Mouse (Mus musculus) gastrocnemius, adult 8-10 months (tissue): Measurements from ENCODE around the gene Hspb7. TPM values are rescaled to one million over a fixed set of nuclear protein-coding genes. Genes with fewer than 3 reads are reported as not detected.

Experiments used
- DNase-seq, 2 experiments: peaks; one replicate each; pipeline ENCODE4 v3.0.0; 2022; ENCODE audit warnings: low spot score in 2 of 2
- total RNA-seq, 4 experiments: library from RNA; stranded (reverse); gene quantifications; 2 replicates each; pipeline ENCODE4 v1.2.4; 2022

The Hspb7 gene
- total RNA-seq, 4 experiments from 2014 or later: 243 to 314 (median 275) TPM

GRCm38 (mm10) chr4:141419398-141420191 lies 984 bp upstream of the Hspb7 start:
- DNase-seq: no peak

DNA sequence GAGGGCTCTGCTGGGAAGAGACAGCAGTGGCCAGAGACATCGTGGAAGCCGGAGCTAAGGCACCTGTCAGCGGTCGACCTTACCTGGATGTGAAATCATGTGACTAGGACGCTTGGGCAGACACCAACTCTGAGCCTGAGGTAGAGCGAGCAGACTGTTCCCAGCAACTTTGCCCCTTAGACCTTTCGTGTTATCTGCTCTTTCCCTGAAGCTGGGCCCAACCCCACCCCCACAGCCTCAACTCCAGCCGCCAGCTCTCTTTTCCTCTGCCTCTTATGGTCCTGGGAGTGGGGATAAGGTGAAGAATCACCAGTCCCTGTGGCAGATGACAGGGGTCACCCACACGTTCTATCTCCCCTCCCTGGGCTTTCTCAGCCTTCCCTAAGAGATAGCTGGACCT lies 307 bp downstream of the Hspb7 start:
- DNase-seq: no peak

- DNase-seq: peak; percentile 64 to 78
Measured at GRCm38 (mm10) chr4:141421423-141421822, 844 bp downstream of the Hspb7 start.

- DNase-seq: no peak
Measured at GRCm38 (mm10) chr4:141422841-141423240, 2.3 kb downstream of the Hspb7 start.

GRCm38 (mm10) chr4:141423288-141423687 lies 2.7 kb downstream of the Hspb7 start:
- no peak for DNase-seq

GRCm38 (mm10) chr4:141423691-141424431 lies 3.3 kb downstream of the Hspb7 start:
- no peak for DNase-seq

DNA sequence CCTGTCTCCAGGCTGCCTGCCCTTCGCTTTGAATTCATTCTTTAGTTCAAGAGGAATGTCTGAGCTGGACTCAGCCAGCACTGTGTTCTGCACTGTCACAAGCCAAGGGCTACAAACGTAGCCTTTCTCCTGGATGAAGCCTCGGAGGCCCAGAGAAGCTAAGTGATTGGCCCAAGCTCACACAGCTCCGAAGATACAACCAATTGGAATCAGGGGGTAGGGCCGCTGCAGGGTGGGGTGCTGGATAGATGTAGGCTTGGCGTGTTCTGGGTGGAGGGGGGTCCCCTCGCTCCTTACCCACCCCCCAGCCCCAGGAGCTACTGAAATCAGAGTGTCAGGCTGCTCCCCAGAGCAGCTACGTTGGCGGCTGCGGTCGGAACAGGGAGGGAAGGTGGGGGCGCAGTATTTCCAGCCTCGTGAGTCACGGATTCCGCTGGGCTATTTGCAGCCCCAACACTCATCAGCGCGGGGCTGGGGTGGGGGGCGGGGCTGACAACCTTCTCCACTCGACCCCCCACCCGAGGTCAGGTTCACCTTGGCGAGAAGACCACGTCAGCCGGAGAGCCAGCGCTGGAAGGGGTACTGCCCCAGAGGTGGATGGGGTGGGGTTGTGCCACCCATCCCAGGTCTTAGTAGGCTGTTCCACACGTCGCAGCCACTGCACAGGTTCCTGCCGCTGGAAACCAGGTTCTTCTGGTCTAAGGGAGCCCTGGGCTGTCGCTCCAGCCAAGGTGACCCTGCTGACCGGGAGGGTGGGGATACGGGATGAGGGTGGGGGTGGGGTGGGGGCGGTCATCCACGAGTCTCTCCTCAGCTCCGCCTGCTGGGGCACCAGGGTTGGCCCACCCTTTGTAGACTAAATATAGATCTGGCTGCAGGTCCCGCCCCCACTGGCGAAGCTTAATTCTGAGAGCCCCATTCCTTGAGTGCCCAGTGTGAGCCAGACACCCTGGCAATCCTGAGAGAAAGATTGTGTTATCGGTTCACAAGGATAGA lies 5.2 kb downstream of the Hspb7 start:
- peak; percentile 49 to 69 for DNase-seq

DNA sequence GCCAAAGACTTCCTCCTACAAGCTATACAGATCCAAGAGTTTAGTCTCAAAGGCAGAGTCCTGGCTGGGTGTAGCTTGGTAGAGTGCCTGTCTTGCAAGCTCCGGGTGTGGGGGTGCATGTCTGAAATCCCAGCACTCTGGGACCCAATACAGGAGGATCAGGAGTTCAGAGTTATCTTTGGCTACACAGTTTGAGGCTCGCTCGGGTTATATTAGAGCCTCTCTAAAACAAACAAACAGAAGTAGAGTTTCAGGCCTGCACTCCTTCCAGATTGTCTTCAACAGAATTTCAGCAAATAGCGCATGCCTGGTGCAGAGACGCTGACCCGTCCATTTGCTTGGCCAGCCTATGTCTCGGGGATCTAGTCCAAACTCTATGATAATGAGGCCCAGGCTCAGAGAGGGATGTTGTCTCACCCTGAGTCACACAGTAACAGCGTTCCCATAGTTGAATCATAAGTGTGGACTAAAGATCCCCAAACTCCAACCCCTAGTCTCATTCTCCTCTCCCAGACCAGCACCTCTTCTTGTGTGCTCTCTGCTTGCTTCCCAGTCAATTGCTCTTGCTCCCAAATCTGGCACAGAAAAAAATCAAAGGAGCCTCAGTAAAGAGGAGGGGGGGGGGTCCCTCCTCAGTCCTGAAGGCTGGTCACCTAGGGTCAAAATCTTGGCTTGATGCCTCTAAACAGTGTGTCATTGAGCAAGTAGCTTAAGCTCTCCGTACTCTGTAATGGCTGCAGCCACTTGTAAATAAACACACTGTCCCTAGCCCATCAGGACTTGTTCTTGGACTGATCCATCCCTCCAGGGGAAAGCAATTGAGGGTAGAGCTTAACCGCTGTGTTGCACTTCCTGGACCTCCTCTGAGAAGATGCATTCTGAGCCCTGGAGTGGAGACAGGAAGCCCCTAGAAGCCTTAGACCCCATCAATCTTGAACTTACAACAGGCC lies 6.5 kb downstream of the Hspb7 start:
- DNase-seq: no peak

GRCm38 (mm10) chr4:141427921-141428320 lies 7.3 kb downstream of the Hspb7 start:
- DNase-seq: no peak

GRCm38 (mm10) chr4:141429381-141429780 lies 8.8 kb downstream of the Hspb7 start:
- DNase-seq: no peak

DNA sequence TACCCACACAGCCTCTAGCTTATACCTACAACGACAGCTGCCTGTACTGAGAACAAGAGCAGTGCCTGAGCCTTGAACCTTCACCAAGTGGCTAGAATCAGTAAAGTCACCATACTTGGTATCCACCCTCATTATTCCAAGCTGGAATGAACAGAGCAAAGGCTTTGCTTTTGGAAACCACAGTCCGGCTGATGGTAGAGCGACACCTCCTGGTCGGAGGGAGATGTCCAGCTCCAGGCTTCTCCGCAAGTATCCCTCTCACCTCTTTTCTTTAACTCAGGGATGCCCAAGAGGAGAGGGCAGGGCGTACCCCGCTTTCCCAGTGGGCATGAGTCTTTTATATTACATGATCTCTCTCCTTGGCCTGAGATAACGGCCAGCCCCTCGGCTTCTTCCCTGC lies 9.3 kb downstream of the Hspb7 start:
- DNase-seq: no peak

GRCm38 (mm10) chr4:141430997-141431396 lies 10.4 kb downstream of the Hspb7 start:
- DNase-seq: peak; percentile 62 to 63

DNA sequence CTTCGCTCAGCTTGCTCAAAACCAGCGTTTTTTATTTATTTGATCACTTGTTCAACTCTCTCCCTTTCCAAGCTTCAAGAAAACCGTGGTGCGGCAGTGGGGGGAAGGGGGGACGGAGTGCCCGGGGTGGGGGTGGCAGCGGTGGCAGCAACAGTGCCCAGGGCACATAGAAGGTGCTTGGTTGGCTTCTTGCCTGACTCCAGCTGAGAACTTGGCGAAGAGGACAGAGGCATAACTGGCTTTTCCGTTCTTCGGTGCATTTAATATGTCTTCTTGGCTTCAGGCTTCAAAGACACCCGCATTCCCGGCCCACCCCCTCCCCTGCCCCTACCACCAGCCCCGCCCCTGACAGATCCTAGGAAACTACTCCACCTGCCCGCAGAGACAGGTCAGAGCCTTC lies 12.1 kb downstream of the Hspb7 start:
- no peak for DNase-seq

DNA sequence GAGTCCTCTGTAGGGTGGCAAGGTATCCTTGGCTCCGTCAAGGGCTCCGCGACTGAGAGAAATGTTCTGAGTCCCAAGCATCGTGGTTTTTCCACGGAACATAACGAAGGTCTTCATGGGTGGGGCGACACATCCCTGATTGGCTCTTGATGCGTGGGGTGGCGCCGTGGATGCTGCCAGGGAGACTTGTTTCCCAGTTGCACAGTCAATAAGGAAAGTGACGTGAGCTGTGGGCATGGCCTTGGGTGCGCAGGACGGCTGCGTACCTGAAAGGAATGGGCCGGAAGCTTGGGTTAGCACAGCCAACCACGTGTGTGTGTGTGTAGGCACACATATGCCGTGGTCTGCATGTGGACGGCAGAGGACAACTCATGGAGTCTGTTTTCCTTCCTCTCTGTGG lies 12.6 kb downstream of the Hspb7 start:
- DNase-seq: no peak

DNA sequence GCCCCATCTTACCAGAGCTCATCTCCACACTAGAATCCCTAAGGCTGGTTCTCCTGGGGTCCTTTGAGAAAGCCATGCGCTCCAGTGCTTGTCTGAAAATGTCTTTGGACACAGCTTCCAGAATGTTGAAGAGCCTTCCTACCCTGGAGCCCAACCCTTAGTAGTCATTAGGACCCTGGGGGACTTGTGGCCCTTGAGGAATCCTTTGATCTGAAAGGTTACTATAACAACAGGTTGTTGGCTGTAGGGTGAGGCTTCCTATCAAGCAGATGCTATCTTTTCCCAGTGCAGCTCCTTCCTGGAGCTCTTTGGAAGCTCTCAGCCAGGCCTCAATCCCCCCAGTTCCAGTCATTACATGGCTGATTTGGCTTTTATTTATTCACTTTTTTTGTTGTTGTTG lies 15.4 kb downstream of the Hspb7 start, which contains the start of gene Srarp:
TSS of gene Srarp (minus strand) at position 132 of the 400 bp plus-strand sequence.
- no peak for DNase-seq

DNA sequence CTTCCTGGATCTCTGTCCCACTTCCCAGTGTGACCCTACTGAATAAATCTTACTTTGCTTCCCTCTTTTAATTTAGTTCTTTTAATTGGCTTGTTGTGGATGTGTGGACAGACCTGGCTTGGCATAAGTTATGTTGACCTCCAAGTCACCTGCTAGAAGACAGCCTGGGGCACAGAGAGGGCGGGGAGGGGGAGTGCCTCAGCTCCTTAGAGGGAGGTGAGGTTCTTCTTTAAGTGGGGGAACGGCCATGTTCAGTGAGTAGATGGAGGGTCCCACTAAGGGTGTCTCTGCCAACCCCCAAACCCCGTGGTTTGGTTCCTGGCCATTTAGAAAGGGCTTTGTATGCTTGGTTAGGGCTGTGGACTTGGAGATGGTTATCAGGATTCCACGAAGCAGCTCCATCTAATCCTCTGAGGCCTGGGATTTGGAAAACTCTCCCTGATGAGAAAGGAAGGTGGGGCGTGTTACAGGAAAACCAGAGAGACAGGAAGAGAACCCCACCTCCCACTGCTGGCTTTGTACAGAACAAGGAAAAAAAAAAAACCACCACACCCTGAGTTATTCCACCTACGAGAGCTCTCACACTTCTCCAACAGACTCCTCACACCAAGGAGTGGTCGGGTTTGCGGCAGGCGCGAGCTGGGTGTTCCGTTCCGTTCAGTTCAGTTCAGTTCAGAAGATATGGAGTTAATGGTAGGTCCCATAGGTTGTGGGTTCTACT lies 18.7 kb downstream of the Hspb7 start:
- DNase-seq: no peak

DNA sequence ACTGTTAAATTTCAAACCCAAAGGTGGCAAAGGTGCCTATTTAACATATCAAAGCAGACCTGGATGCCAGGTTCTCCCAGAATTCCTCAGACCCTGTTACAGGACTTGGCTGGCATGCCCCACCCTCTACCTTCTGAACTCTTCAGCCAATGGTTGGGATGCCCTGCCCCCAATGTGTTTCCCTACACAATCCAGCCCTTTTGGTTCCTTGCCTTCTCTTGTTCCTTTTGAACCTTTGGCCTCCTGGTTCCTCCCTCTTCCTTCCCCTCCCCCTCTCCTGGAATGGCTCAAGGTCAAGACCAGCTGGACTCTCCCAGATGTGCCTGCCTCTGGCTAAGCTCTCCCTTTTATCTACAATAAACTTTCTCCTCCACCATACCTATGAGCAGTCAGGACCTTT lies 20.3 kb downstream of the Hspb7 start:
- no peak for DNase-seq

GRCm38 (mm10) chr4:141443641-141444429 lies 23.3 kb downstream of the Hspb7 start:
- DNase-seq: no peak
